Mouse (Mus musculus) cerebellum, adult 2 months (tissue): Measurements from ENCODE around the gene Carmil3. TPM values are rescaled to one million over a fixed set of nuclear protein-coding genes. Genes with fewer than 3 reads are reported as not detected.

Source experiments
- DNase-seq, 2 experiments: peaks; one replicate each; pipeline ENCODE4 v3.0.0; 2021
- H3K27ac ChIP-seq: fragments of 200-500 bp; 2 replicates; pipeline ENCODE4 v1.5.1; 2012; ENCODE audit warnings: low read length, control low read depth, inconsistent platforms; ENCODE audit not compliant: insufficient read depth
- H3K27me3 ChIP-seq: fragments of 200-500 bp; 2 replicates; pipeline ENCODE4 v1.6.1; 2012; ENCODE audit warnings: inconsistent platforms, mild to moderate bottlenecking, low read length, moderate library complexity; ENCODE audit not compliant: control insufficient read depth, insufficient read depth
- H3K4me1 ChIP-seq: fragments of 200-500 bp; 2 replicates; pipeline ENCODE4 v1.6.1; 2011; ENCODE audit warnings: low read length; ENCODE audit not compliant: control insufficient read depth, insufficient read depth
- H3K4me3 ChIP-seq: fragments of 200-500 bp; replicated peaks from 2 replicates; pipeline ENCODE3; 2011; ENCODE audit warnings: mild to moderate bottlenecking, low read depth, low read length, control low read depth; ENCODE audit not compliant: insufficient read depth
- CTCF ChIP-seq: fragments of 200-500 bp; IDR thresholded peaks from 2 replicates; pipeline ENCODE4 v1.5.1; 2011; ENCODE audit warnings: low read depth, mild to moderate bottlenecking, control low read depth, low read length, moderate library complexity, borderline replicate concordance; ENCODE audit not compliant: insufficient read depth
- POLR2A ChIP-seq: fragments of 200-500 bp; IDR thresholded peaks from 2 replicates; pipeline ENCODE4 v1.6.1; 2011; ENCODE audit warnings: low read length, control low read depth, borderline replicate concordance; ENCODE audit not compliant: insufficient read depth
- WGBS: fragments of 180-500 bp; shearing (Covaris S2); methylation state at CpG from one replicate; pipeline ENCODE4 v1.1.7; 2018; 5-methylcytosine and 5-hydroxymethylcytosine counted together
- polyA plus RNA-seq: library from polyadenylated mRNA; depleted of rRNA; stranded (reverse); fragments of >200 nt; gene quantifications from 2 replicates; pipeline ENCODE4 v1.2.3, GENCODE M21; 2012

Gene Carmil3
- polyA plus RNA-seq, 1 experiment, result 109 TPM

- DNase-seq, result no peak
These were observed 45.8 kb downstream of the Carmil3 start for GRCm38 (mm10) chr14:55536116-55536745.

GRCm38 (mm10) chr14:55540067-55540786, 49.8 kb downstream of the Carmil3 start, which contains the start of gene Pck2:
TSS of gene Pck2 (plus strand) at chr14:55540266.
- Histone ChIP-seq H3K27ac (peak within 1 kb of the TSS; percentile 93), H3K4me3 (peak within 1 kb of the TSS; percentile 79), H3K4me1 (peaks cover 21% of the 10 kb centered on the region), H3K27me3 (no peaks in the 10 kb centered on the region)
- WGBS, result under 1% methylated on average over 32 of the region's 32 CpGs
- DNase-seq, result peak; percentile 89 to 91
- peak; percentile 68 for TF ChIP-seq POLR2A
- TF ChIP-seq CTCF, result no peak

More at GRCm38 (mm10) chr14:55536116-55536745, 45.8 kb downstream of the Carmil3 start:
- WGBS, result 60% methylated on average over 6 of the region's 6 CpGs
- TF ChIP-seq CTCF (peak; percentile 69), POLR2A (no peak)
- Histone ChIP-seq H3K4me1 (no peaks in the 10 kb centered on the region), H3K27ac (no peak overlapping the region), H3K4me3 (no peak overlapping the region), H3K27me3 (no peaks in the 10 kb centered on the region)

DNA sequence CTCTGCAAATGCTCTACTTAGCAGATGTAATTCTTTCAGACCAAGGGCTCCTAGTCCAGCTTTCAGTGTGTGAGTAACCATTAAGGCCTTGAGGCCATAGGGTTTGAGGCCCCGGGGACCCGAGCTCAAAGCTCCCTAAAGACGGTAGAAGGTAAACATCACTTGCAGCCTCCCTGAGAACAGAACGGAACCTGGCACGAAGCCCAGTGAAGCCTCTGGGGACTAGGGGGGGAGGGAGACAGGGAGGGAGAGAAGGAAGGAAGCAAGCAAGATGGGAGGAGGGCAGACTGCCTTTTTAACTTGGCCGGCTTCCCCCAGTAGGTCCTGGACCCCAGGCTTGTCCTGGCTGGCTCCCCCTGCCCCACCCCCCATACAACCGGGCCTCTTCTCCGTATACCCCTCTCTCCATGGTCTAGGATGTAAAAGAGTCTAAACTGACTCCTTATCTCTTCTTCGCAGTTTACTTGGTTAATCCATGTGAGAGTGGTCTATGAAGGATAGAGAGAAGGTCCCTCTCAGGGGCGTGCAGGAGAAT, 50.4 kb downstream of the Carmil3 start:
- no peaks in the 10 kb centered on the region for H3K27me3 ChIP-seq
- H3K4me1 ChIP-seq, result peaks cover 21% of the 10 kb centered on the region
- H3K27ac ChIP-seq, result peak overlapping the region; percentile 93
- DNase-seq, result peak; percentile 80 to 85
- 2% methylated on average over 10 of the region's 10 CpGs for WGBS
- TF ChIP-seq CTCF, result no peak
- TF ChIP-seq POLR2A, result no peak
- peak overlapping the region; percentile 79 for H3K4me3 ChIP-seq

GRCm38 (mm10) chr14:55542268-55542667, 51.8 kb downstream of the Carmil3 start:
- WGBS, result 84% methylated on average over 12 of the region's 12 CpGs

DNA sequence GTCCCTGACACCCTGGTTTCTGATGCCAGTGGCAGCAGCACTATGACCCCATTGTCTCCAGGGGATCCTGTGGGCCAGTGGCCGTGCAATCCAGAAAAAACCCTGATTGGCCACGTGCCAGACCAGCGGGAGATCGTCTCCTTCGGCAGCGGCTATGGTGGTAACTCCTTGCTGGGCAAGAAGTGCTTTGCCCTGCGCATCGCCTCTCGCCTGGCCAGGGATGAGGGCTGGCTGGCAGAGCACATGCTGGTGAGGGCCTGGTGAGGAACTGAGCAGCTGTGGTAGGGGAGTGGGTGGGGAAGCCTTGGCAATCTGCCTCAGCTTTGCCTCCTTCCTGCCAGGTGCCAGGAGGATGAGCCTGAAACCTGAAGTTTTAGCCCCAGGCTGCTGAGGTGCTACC, 53.9 kb downstream of the Carmil3 start:
- no peaks in the 10 kb centered on the region for H3K27me3 ChIP-seq
- TF ChIP-seq CTCF (no peak), POLR2A (no peak)
- 8% methylated on average over 9 of the region's 9 CpGs for WGBS
- peak; percentile 44 to 58 for DNase-seq
- H3K4me3 ChIP-seq, result no peak overlapping the region
- peaks cover 21% of the 10 kb centered on the region for H3K4me1 ChIP-seq
- H3K27ac ChIP-seq, result no peak overlapping the region

More at GRCm38 (mm10) chr14:55542268-55542667, 51.8 kb downstream of the Carmil3 start:
- peaks cover 21% of the 10 kb centered on the region for H3K4me1 ChIP-seq
- no peak overlapping the region for H3K4me3 ChIP-seq
- H3K27me3 ChIP-seq, result no peaks in the 10 kb centered on the region
- TF ChIP-seq POLR2A (no peak), CTCF (no peak)
- H3K27ac ChIP-seq, result no peak overlapping the region
- DNase-seq, result no peak

- H3K27ac ChIP-seq, result no peak overlapping the region
- DNase-seq, result peak in 1 of 2 experiments; percentile 61
- 17% methylated on average over 6 of the region's 6 CpGs for WGBS
- H3K4me3 ChIP-seq, result no peak overlapping the region
- TF ChIP-seq CTCF, result no peak
- TF ChIP-seq POLR2A, result no peak
- peaks cover 4% of the 10 kb centered on the region; the same call in 1 of the 2 replicates for H3K4me1 ChIP-seq
- H3K27me3 ChIP-seq, result no peaks in the 10 kb centered on the region
These were observed 59.7 kb downstream of the Carmil3 start for GRCm38 (mm10) chr14:55550191-55550590.

DNA sequence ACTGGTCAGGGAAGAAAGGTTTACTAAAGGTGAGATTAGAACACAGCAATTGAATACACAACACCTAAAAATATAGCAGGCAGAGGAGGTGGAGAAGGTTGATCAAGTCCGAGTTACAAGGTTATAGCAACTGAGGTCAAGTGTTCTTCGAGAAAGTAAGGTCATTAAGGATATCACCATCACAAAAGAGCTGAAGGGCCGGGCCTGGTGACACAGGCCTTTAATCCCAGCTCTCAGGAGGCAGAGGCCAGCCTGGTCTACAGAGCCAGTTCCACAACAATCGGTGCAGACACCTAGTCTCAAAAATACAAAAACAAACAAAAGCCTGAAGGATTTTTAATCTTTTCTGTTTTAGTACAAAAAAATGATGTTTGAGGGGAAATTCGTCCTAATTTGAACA, 60.9 kb downstream of the Carmil3 start:
- whole genome bisulfite sequencing, result 85% methylated on average over 5 of the region's 5 CpGs
- no peaks in the 10 kb centered on the region for H3K27me3 ChIP-seq
- H3K4me3 ChIP-seq, result no peak overlapping the region
- peaks cover 4% of the 10 kb centered on the region; the same call in 1 of the 2 replicates for H3K4me1 ChIP-seq
- no peak for TF ChIP-seq POLR2A
- TF ChIP-seq CTCF, result no peak
- no peak for DNase-seq
- no peak overlapping the region for H3K27ac ChIP-seq
